29 mouse cellular contexts compared by ENCODE assay signal in genomic region chr3:157036568-157036967, GRCm38 (mm10).
A peak's percentile ranks its signal among the peaks of the same experiment; 100 is the strongest.
DNase-seq lines count a peak whose midpoint lies in the region; ATAC-seq and TF ChIP-seq lines count a peak whose summit lies in the region.
"Had no signal": no experiment of that assay in that cellular context is flagged by ENCODE, and none has a peak within 500 bp of the region (broad histone marks: within the 10 kb centered on the region; RNA-seq: fewer than 3 reads in every experiment).

No protein-coding gene starts in this region.

- H3K27ac ChIP-seq in kidney, adult 2 months (ENCODE audit: insufficient read depth, low read depth, low read length): no peak overlapping the region
- H3K27ac ChIP-seq in kidney, embryonic 14.5 days (ENCODE audit: low read depth, low read length): no peak overlapping the region
- peak overlapping the region; percentile 11; the same call in 1 of the 2 replicates for H3K27ac ChIP-seq in kidney, embryonic 16.5 days (ENCODE audit: low read length)
- peak overlapping the region; percentile 89 for H3K27ac ChIP-seq in olfactory bulb, adult 2 months (ENCODE audit: insufficient read depth, low read depth, low read length)
- H3K27ac ChIP-seq: embryonic facial prominence, embryonic 13.5 days; embryonic facial prominence, embryonic 15.5 days; forebrain, embryonic 10.5 days; forebrain, embryonic 12.5 days had no signal

- TF ChIP-seq CTCF in kidney, adult 2 months (conservative IDR thresholded peaks at IDR 0.05; ENCODE audit: insufficient read depth, insufficient read length, low read depth, low read length): no peak
- TF ChIP-seq CTCF in olfactory bulb, adult 2 months (IDR thresholded peaks at IDR 0.05; ENCODE audit: insufficient read depth, low read depth, low read length): no peak

- WGBS in kidney, adult 2 months: 33% methylated on average over 1 of the region's 1 CpGs
- WGBS in kidney, embryonic 14.5 days: 46% methylated on average over 1 of the region's 1 CpGs
- WGBS in kidney, embryonic 16.5 days: 22% methylated on average over 1 of the region's 1 CpGs
- WGBS in olfactory bulb, adult 2 months: 56% methylated on average over 1 of the region's 1 CpGs

- peak; percentile 25 for DNase-seq in kidney, adult 2 months
- no peak for DNase-seq in kidney, postnatal 36 days
- no peak for DNase-seq in kidney, adult 18-20 months
- no peak for DNase-seq in kidney, postnatal 14 days
- DNase-seq: adrenal gland, adult 2 months; adrenal gland, postnatal 10 days; adrenal gland, postnatal 25 days; B cell, adult 2 months; cerebellum, adult 11 months; cerebellum, adult 18-20 months; cerebellum, adult 8-10 months; cerebellum, adult 9-11 months; cerebellum, postnatal 14 days; cerebellum, postnatal 36 days; embryo, embryonic 11 days had no signal

- no peak overlapping the region for H3K9ac ChIP-seq in kidney, embryonic 14.5 days (ENCODE audit: low read depth, low read length)
- H3K9ac ChIP-seq in kidney, embryonic 16.5 days (replicated peaks; ENCODE audit: low read length): no peak overlapping the region
- H3K9ac ChIP-seq: embryonic facial prominence, embryonic 13.5 days; embryonic facial prominence, embryonic 15.5 days; forebrain, embryonic 12.5 days had no signal

- no peaks in the 10 kb centered on the region for H3K36me3 ChIP-seq in kidney, adult 2 months (ENCODE audit: control insufficient read depth, insufficient read depth, low read length)
- no peaks in the 10 kb centered on the region for H3K36me3 ChIP-seq in kidney, embryonic 14.5 days (ENCODE audit: control insufficient read depth, insufficient read depth, low read length)
- no peaks in the 10 kb centered on the region for H3K36me3 ChIP-seq in kidney, embryonic 16.5 days (ENCODE audit: insufficient read depth, low read length)
- H3K36me3 ChIP-seq: embryonic facial prominence, embryonic 13.5 days; embryonic facial prominence, embryonic 15.5 days; forebrain, embryonic 10.5 days; forebrain, embryonic 12.5 days; G1E had no signal

- peak; percentile 66 for ATAC-seq in kidney, embryonic 14.5 days (ENCODE audit: low FRiP score, low TSS enrichment)
- ATAC-seq in kidney, embryonic 16.5 days (ENCODE audit: low FRiP score, low TSS enrichment): peak; percentile 55
- ATAC-seq: activated CD4-positive, CD25-positive, alpha-beta regulatory T cell, adult 4 months; CD4-positive, CD25-positive, alpha-beta regulatory T cell, adult 4 months; forebrain, embryonic 14.5 days; Patski had no signal

- H3K9me3 ChIP-seq in kidney, embryonic 14.5 days (ENCODE audit: control insufficient read depth, low read length): no peaks in the 10 kb centered on the region
- H3K9me3 ChIP-seq in kidney, embryonic 16.5 days (ENCODE audit: low read length): no peaks in the 10 kb centered on the region
- H3K9me3 ChIP-seq: embryonic facial prominence, embryonic 13.5 days; embryonic facial prominence, embryonic 15.5 days; forebrain, embryonic 10.5 days; forebrain, embryonic 12.5 days had no signal

- H3K4me2 ChIP-seq in kidney, embryonic 14.5 days (replicated peaks; ENCODE audit: low read depth, low read length): no peak overlapping the region
- no peak overlapping the region for H3K4me2 ChIP-seq in kidney, embryonic 16.5 days (replicated peaks; ENCODE audit: low read depth, low read length)
- H3K4me2 ChIP-seq: embryonic facial prominence, embryonic 13.5 days; embryonic facial prominence, embryonic 15.5 days; forebrain, embryonic 12.5 days had no signal

- TF ChIP-seq POLR2A in kidney, adult 2 months (IDR thresholded peaks at IDR 0.05; ENCODE audit: low read depth, low read length): no peak
- no peak for TF ChIP-seq POLR2A in olfactory bulb, adult 2 months (IDR thresholded peaks at IDR 0.05; ENCODE audit: insufficient read depth, low read depth, low read length)

- no peaks in the 10 kb centered on the region for H3K27me3 ChIP-seq in kidney, adult 2 months (replicated peaks; ENCODE audit: control insufficient read depth, insufficient read depth, low read length)
- no peaks in the 10 kb centered on the region for H3K27me3 ChIP-seq in kidney, embryonic 14.5 days (ENCODE audit: control insufficient read depth, insufficient read depth, low read length)
- no peaks in the 10 kb centered on the region for H3K27me3 ChIP-seq in kidney, embryonic 16.5 days (ENCODE audit: insufficient read depth, low read length)
- H3K27me3 ChIP-seq: CH12.LX; embryonic facial prominence, embryonic 13.5 days; embryonic facial prominence, embryonic 15.5 days; forebrain, embryonic 12.5 days; Patski had no signal

- no peaks in the 10 kb centered on the region for H3K4me1 ChIP-seq in kidney, adult 2 months (ENCODE audit: control insufficient read depth, insufficient read depth, low read length)
- H3K4me1 ChIP-seq in kidney, embryonic 14.5 days (ENCODE audit: control insufficient read depth, insufficient read depth, low read length): no peaks in the 10 kb centered on the region
- H3K4me1 ChIP-seq in kidney, embryonic 16.5 days (ENCODE audit: insufficient read depth, low read length): peaks cover 5% of the 10 kb centered on the region; the same call in 1 of the 2 replicates
- peaks cover 12% of the 10 kb centered on the region for H3K4me1 ChIP-seq in olfactory bulb, adult 2 months (ENCODE audit: control insufficient read depth, insufficient read depth, low read length)
- H3K4me1 ChIP-seq: embryonic facial prominence, embryonic 15.5 days; forebrain, embryonic 12.5 days had no signal

- no peak overlapping the region for H3K4me3 ChIP-seq in kidney, adult 2 months (ENCODE audit: insufficient read depth, low read depth, low read length)
- no peak overlapping the region for H3K4me3 ChIP-seq in kidney, embryonic 14.5 days (ENCODE audit: low read length)
- no peak overlapping the region for H3K4me3 ChIP-seq in kidney, embryonic 16.5 days (ENCODE audit: low read length)
- H3K4me3 ChIP-seq in olfactory bulb, adult 2 months (ENCODE audit: insufficient read depth, low read depth, low read length): no peak overlapping the region
- H3K4me3 ChIP-seq: embryonic facial prominence, embryonic 13.5 days; embryonic facial prominence, embryonic 15.5 days; erythroblast, embryonic 14.5 days; forebrain, embryonic 10.5 days; forebrain, embryonic 12.5 days had no signal

Comparison
In these comparisons a context has a peak if more than half of its experiments do, and no peak if none do; other contexts are left out.
1. H3K27ac ChIP-seq: peak in kidney, embryonic 16.5 days (single experiment) and olfactory bulb, adult 2 months (single experiment); none in kidney, adult 2 months (single experiment) and kidney, embryonic 14.5 days (single experiment).